Mouse (Mus musculus): ENCODE data around the gene Rfx4.

Rfx4 gene

DNA sequence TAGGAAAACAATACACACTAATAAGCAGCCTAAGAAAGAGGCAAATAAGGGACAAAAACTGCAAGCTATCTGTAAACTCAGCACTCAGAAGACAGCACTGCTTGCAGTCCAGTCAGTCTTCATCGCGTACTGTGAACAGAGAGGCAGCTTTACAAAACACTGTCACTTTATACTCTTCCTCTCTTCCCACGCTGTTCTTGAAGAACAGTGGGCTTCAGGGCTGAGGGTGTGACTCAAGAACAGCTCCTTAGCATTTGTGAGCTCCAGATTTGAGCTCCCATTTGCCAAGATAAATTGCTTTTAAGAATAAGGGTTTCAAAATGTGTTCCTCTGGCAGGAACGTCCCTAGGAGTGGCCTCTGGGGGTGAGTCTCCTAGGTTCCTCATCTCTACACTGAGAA is 194.5 kb downstream of the Rfx4 start:
- DNase-seq (ENCODE audit: inconsistent age in 2 of 2, low spot score in 1 of 2): no peak

DNA sequence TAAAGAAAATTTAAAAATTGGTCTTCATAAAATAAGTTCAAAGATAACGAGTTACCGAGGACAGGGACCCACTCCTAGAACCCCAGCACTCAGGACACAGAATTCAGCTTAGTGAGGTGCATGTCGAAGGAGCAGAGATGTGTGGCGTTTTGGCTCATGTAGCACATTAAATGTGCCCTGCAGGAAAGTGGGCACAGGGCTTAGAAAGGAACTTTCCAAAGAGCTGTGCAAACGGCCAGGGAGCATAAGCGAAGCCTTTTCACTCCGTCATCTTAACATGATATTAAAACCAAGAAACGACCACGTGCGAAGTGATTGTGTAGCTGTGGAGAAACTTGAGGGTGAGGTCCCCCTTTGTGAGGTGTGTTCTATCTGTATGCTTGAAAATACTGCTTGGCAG is 198.4 kb downstream of the Rfx4 start:
- DNase-seq (ENCODE audit: inconsistent age in 2 of 2, low spot score in 1 of 2): no peak
